Mouse (Mus musculus) heart, embryonic 15.5 days (tissue): Measurements from ENCODE around the gene Foxo3. TPM values are rescaled to one million over a fixed set of nuclear protein-coding genes. Genes with fewer than 3 reads are reported as not detected.

Experiments used
- ATAC-seq: fragments of 200-750 bp; cut with Nextera tagmentation; replicated peaks from 2 replicates; pipeline ENCODE4 v1.8.0; 2017; ENCODE audit warnings: low read depth, moderate TSS enrichment; ENCODE audit not compliant: insufficient number of reproducible peaks, insufficient read depth, low FRiP score
- H3K27ac ChIP-seq: fragments of 300-500 bp; sonication (generic); 2 replicates; pipeline ENCODE4 v1.5.1; 2015; ENCODE audit warnings: mild to moderate bottlenecking, inconsistent platforms
- H3K27me3 ChIP-seq: fragments of 300-500 bp; sonication (generic); 2 replicates; pipeline ENCODE4 v1.6.1; 2015; ENCODE audit warnings: inconsistent platforms
- H3K36me3 ChIP-seq: fragments of 300-500 bp; sonication (generic); 2 replicates; pipeline ENCODE4 v1.6.1; 2015; ENCODE audit warnings: mild to moderate bottlenecking, inconsistent platforms
- H3K4me1 ChIP-seq: fragments of 300-500 bp; sonication (generic); replicated peaks from 2 replicates; pipeline ENCODE4 v1.6.1; 2015; ENCODE audit warnings: inconsistent platforms
- H3K4me2 ChIP-seq: fragments of 300-500 bp; sonication (generic); 2 replicates; pipeline ENCODE4 v1.6.1; 2015; ENCODE audit warnings: inconsistent platforms, mild to moderate bottlenecking, moderate library complexity
- H3K4me3 ChIP-seq: fragments of 300-500 bp; sonication (generic); 2 replicates; pipeline ENCODE4 v1.5.1; 2015; ENCODE audit warnings: mild to moderate bottlenecking, inconsistent platforms
- H3K9ac ChIP-seq: fragments of 300-500 bp; sonication (generic); 2 replicates; pipeline ENCODE4 v1.6.1; 2015; ENCODE audit warnings: mild to moderate bottlenecking, inconsistent platforms
- H3K9me3 ChIP-seq: fragments of 300-500 bp; sonication (generic); replicated peaks from 2 replicates; pipeline ENCODE4 v1.6.1; 2016; ENCODE audit warnings: inconsistent platforms
- WGBS: fragments of 180-500 bp; shearing (Covaris S2); methylation state at CpG from one replicate; pipeline ENCODE4 v1.1.7; 2015; ENCODE audit warnings: mixed read lengths; 5-methylcytosine and 5-hydroxymethylcytosine counted together
- polyA plus RNA-seq: library from polyadenylated mRNA; unstranded; fragments of >200 nt; fragmentation: Nextera tagmentation; extraction: Ambion mirVana; gene quantifications from 2 replicates; pipeline ENCODE4 v1.2.1, GENCODE M21; 2015

Foxo3 gene
- polyA plus RNA-seq, 1 experiment from 2014 or later, result 5.7 TPM

DNA sequence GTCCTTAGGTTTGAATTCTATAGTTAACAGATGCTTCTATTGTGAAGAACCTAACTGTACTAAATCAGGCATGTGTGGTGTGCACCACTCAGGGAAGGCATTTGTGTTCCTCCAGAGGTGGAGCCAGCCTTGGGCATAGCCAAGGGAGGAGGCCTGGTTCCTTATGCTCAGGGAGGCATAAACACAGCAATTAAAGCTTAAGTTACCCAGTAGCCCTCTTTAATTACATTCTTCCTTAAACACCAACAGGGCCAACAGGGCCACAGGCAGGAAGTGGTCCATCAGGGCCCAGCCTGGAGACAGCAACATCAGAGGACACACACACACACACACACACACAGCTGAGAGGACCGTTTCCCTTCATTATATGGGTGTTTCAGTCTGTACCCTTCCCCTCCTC, 102.7 kb downstream of the Foxo3 start:
- no peaks in the 10 kb centered on the region for H3K9me3 ChIP-seq
- H3K36me3 ChIP-seq, result no peaks in the 10 kb centered on the region
- 37% methylated on average over 1 of the region's 1 CpGs for WGBS

GRCm38 (mm10) chr10:42170889-42171347, 105.6 kb downstream of the Foxo3 start:
- no peak for ATAC-seq
- H3K36me3 ChIP-seq, result no peaks in the 10 kb centered on the region
- H3K4me3 ChIP-seq, result no peak overlapping the region
- H3K27ac ChIP-seq, result no peak overlapping the region
- no peaks in the 10 kb centered on the region for H3K27me3 ChIP-seq
- WGBS, result 18% methylated on average over 5 of the region's 5 CpGs
- no peak overlapping the region for H3K4me2 ChIP-seq
- no peaks in the 10 kb centered on the region for H3K9me3 ChIP-seq
- H3K9ac ChIP-seq, result no peak overlapping the region
- H3K4me1 ChIP-seq, result peaks cover 6% of the 10 kb centered on the region

More for the DNA sequence above, 102.7 kb downstream of the Foxo3 start:
- Histone ChIP-seq H3K9ac (no peak overlapping the region), H3K4me3 (no peak overlapping the region), H3K4me2 (no peak overlapping the region), H3K27me3 (no peaks in the 10 kb centered on the region), H3K27ac (no peak overlapping the region), H3K4me1 (peaks cover 6% of the 10 kb centered on the region)
- no peak for ATAC-seq

- WGBS, result 72% methylated on average over 5 of the region's 5 CpGs
- no peak overlapping the region for H3K27ac ChIP-seq
- H3K9ac ChIP-seq, result no peak overlapping the region
- H3K36me3 ChIP-seq, result no peaks in the 10 kb centered on the region
- no peaks in the 10 kb centered on the region for H3K9me3 ChIP-seq
- no peaks in the 10 kb centered on the region for H3K27me3 ChIP-seq
- H3K4me3 ChIP-seq, result no peak overlapping the region
- H3K4me1 ChIP-seq, result peaks cover 6% of the 10 kb centered on the region
- ATAC-seq, result no peak
- H3K4me2 ChIP-seq, result no peak overlapping the region
These were observed 106.4 kb downstream of the Foxo3 start for GRCm38 (mm10) chr10:42170201-42170600.

- peaks cover 3% of the 10 kb centered on the region for H3K4me1 ChIP-seq
- H3K4me2 ChIP-seq, result no peak overlapping the region
- H3K4me3 ChIP-seq, result no peak overlapping the region
- no peak overlapping the region for H3K9ac ChIP-seq
- no peak for ATAC-seq
- H3K9me3 ChIP-seq, result no peaks in the 10 kb centered on the region
- no peaks in the 10 kb centered on the region for H3K27me3 ChIP-seq
- no peaks in the 10 kb centered on the region for H3K36me3 ChIP-seq
- no peak overlapping the region for H3K27ac ChIP-seq
- WGBS, result 70% methylated on average over 2 of the region's 2 CpGs
These were observed 121.8 kb downstream of the Foxo3 start for GRCm38 (mm10) chr10:42154727-42155126.

- no peak overlapping the region for H3K9ac ChIP-seq
- H3K4me1 ChIP-seq, result peaks cover 3% of the 10 kb centered on the region
- WGBS, result 43% methylated on average over 14 of the region's 14 CpGs
- H3K4me3 ChIP-seq, result no peak overlapping the region
- no peaks in the 10 kb centered on the region for H3K9me3 ChIP-seq
- no peak for ATAC-seq
- no peak overlapping the region for H3K4me2 ChIP-seq
- H3K27ac ChIP-seq, result no peak overlapping the region
- no peaks in the 10 kb centered on the region for H3K36me3 ChIP-seq
- no peaks in the 10 kb centered on the region for H3K27me3 ChIP-seq
These were observed 123.9 kb downstream of the Foxo3 start for GRCm38 (mm10) chr10:42152426-42153205.

DNA sequence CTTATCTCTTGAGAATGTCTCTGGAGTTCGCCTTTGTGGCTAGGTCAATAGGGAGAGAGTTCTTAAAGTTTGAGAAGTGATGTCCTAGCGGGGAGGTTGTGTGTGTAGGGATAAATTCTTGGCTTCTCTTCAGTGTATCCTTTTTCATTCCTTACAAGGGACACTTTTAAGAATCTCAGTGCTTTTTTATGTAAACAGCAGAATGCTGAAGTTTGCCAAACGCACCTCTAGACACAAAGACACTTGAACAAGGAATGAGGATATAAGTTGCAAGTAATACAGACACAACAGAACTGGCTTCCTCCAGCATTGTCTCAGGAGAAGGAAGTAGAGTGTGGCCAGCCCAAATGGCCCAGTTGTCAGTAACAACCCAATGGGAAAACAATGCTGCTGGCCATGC, 126.8 kb downstream of the Foxo3 start:
- ATAC-seq, result no peak
- H3K4me3 ChIP-seq, result no peak overlapping the region
- H3K27ac ChIP-seq, result no peak overlapping the region
- H3K4me1 ChIP-seq, result peaks cover 3% of the 10 kb centered on the region
- no peak overlapping the region for H3K9ac ChIP-seq
- no peaks in the 10 kb centered on the region for H3K36me3 ChIP-seq
- 85% methylated on average over 3 of the region's 3 CpGs for WGBS
- no peak overlapping the region for H3K4me2 ChIP-seq
- H3K27me3 ChIP-seq, result no peaks in the 10 kb centered on the region
- no peaks in the 10 kb centered on the region for H3K9me3 ChIP-seq

GRCm38 (mm10) chr10:42148326-42148725, 128.2 kb downstream of the Foxo3 start:
- Histone ChIP-seq H3K4me2 (no peak overlapping the region), H3K9ac (no peak overlapping the region), H3K36me3 (no peaks in the 10 kb centered on the region), H3K27ac (no peak overlapping the region), H3K4me1 (peaks cover 3% of the 10 kb centered on the region), H3K27me3 (no peaks in the 10 kb centered on the region), H3K9me3 (no peaks in the 10 kb centered on the region), H3K4me3 (no peak overlapping the region)
- no peak for ATAC-seq
- WGBS, result 61% methylated on average over 3 of the region's 3 CpGs

- no peaks in the 10 kb centered on the region for H3K27me3 ChIP-seq
- H3K4me1 ChIP-seq, result no peaks in the 10 kb centered on the region
- H3K9ac ChIP-seq, result no peak overlapping the region
- ATAC-seq, result no peak
- no peaks in the 10 kb centered on the region for H3K9me3 ChIP-seq
- no peaks in the 10 kb centered on the region for H3K36me3 ChIP-seq
- no peak overlapping the region for H3K4me3 ChIP-seq
- no peak overlapping the region for H3K4me2 ChIP-seq
- WGBS, result 57% methylated on average over 5 of the region's 5 CpGs
- H3K27ac ChIP-seq, result no peak overlapping the region
These were observed 131.3 kb downstream of the Foxo3 start for GRCm38 (mm10) chr10:42145221-42145620.

DNA sequence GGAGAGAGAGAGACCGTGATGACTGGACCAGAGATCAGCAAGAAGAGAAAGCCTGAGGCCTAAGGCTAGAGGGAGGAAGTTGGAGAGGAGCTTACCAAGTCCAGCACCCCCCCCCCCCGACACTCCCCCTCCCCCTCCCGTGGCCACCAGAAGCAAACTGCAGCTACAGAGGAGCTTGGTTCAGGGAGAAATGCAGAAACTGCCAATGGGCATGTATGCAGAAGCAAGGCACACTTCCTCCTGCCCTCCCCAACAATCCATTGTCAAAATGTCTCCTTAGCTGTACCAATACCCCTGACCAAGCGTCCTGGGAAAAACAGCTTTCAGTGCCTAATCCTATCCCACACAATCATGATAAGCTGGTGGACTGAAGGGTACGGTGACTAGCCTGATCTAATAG, 131.8 kb downstream of the Foxo3 start:
- no peaks in the 10 kb centered on the region for H3K4me1 ChIP-seq
- H3K9me3 ChIP-seq, result no peaks in the 10 kb centered on the region

DNA sequence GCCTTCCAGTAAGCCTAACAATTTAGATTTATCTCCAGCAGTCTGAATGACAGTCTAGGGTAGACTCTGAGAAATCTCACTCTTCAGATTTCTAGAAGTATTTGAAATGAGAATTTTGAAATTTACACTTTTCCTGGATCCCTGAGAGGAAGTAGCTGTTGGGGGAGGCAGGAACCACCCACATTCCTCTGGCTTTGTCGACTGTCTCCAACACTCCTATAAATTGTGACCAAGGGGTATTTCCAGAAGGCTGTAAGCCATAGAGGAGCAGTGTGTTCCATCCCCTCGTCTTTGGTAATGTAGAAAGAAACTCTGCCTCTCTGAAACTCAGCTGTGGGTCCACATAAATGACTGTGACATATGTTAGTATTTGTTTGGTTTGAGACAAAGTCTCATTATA, 132.4 kb downstream of the Foxo3 start:
- H3K4me3 ChIP-seq, result no peak overlapping the region
- H3K9me3 ChIP-seq, result no peaks in the 10 kb centered on the region
- H3K9ac ChIP-seq, result no peak overlapping the region
- WGBS, result 50% methylated on average over 2 of the region's 2 CpGs
- H3K4me1 ChIP-seq, result no peaks in the 10 kb centered on the region
- H3K36me3 ChIP-seq, result no peaks in the 10 kb centered on the region
- no peak overlapping the region for H3K27ac ChIP-seq
- ATAC-seq, result no peak
- no peak overlapping the region for H3K4me2 ChIP-seq
- H3K27me3 ChIP-seq, result no peaks in the 10 kb centered on the region

More for the DNA sequence above, 131.8 kb downstream of the Foxo3 start:
- Histone ChIP-seq H3K27ac (no peak overlapping the region), H3K4me2 (no peak overlapping the region), H3K36me3 (no peaks in the 10 kb centered on the region), H3K9ac (no peak overlapping the region), H3K27me3 (no peaks in the 10 kb centered on the region), H3K4me3 (no peak overlapping the region)
- no peak for ATAC-seq
- 64% methylated on average over 5 of the region's 5 CpGs for WGBS

GRCm38 (mm10) chr10:42142791-42143190, 133.8 kb downstream of the Foxo3 start:
- Histone ChIP-seq H3K27ac (no peak overlapping the region), H3K9me3 (no peaks in the 10 kb centered on the region), H3K36me3 (no peaks in the 10 kb centered on the region), H3K4me2 (no peak overlapping the region), H3K9ac (no peak overlapping the region), H3K4me3 (no peak overlapping the region), H3K4me1 (no peaks in the 10 kb centered on the region), H3K27me3 (no peaks in the 10 kb centered on the region)
- 89% methylated on average over 1 of the region's 1 CpGs for WGBS
- ATAC-seq, result no peak

GRCm38 (mm10) chr10:42142081-42142480, 134.5 kb downstream of the Foxo3 start:
- no peak overlapping the region for H3K4me3 ChIP-seq
- no peak overlapping the region for H3K4me2 ChIP-seq
- H3K27me3 ChIP-seq, result no peaks in the 10 kb centered on the region
- no peak overlapping the region for H3K9ac ChIP-seq
- WGBS, result 51% methylated on average over 9 of the region's 9 CpGs
- no peaks in the 10 kb centered on the region for H3K9me3 ChIP-seq
- no peaks in the 10 kb centered on the region for H3K36me3 ChIP-seq
- H3K4me1 ChIP-seq, result no peaks in the 10 kb centered on the region
- ATAC-seq, result no peak
- no peak overlapping the region for H3K27ac ChIP-seq
